Mouse (Mus musculus) intestine, postnatal 0 days (tissue): ENCODE data around the gene Zmym6. TPM values are rescaled to one million over a fixed set of nuclear protein-coding genes. Genes with fewer than 3 reads are reported as not detected.
A peak's percentile ranks its signal among the peaks of the same experiment; 100 is the strongest.

ENCODE experiments used
- ATAC-seq: fragments of 200-750 bp; cut with Nextera tagmentation; 2 replicates; pipeline ENCODE4 v1.8.0; 2017; ENCODE audit warnings: mild to moderate bottlenecking, moderate TSS enrichment, moderate library complexity
- H3K27ac ChIP-seq: fragments of 300-500 bp; sonication (generic); 2 replicates; pipeline ENCODE4 v1.5.1; 2014; ENCODE audit warnings: mild to moderate bottlenecking, low read depth, low read length, moderate library complexity
- H3K27me3 ChIP-seq: fragments of 300-500 bp; sonication (generic); replicated peaks from 2 replicates; pipeline ENCODE4 v1.6.1; 2014; ENCODE audit warnings: low read length, mixed read lengths; ENCODE audit not compliant: control insufficient read depth, insufficient read depth
- H3K36me3 ChIP-seq: fragments of 300-500 bp; sonication (generic); 2 replicates; pipeline ENCODE4 v1.6.1; 2014; ENCODE audit warnings: mild to moderate bottlenecking, moderate library complexity; ENCODE audit not compliant: control insufficient read depth, insufficient read depth
- H3K4me1 ChIP-seq: fragments of 300-500 bp; sonication (generic); replicated peaks from 2 replicates; pipeline ENCODE4 v1.6.1; 2014; ENCODE audit warnings: antibody characterized with exemption, low read length, mixed read lengths; ENCODE audit not compliant: control insufficient read depth, insufficient read depth
- H3K4me2 ChIP-seq: fragments of 300-500 bp; sonication (generic); replicated peaks from 2 replicates; pipeline ENCODE4 v1.6.1; 2014; ENCODE audit warnings: low read depth, mild to moderate bottlenecking, moderate library complexity
- H3K4me3 ChIP-seq: fragments of 300-500 bp; sonication (generic); 2 replicates; pipeline ENCODE4 v1.5.1; 2014; ENCODE audit warnings: low read depth, low read length
- H3K9ac ChIP-seq: fragments of 300-500 bp; sonication (generic); 2 replicates; pipeline ENCODE4 v1.6.1; 2014; ENCODE audit warnings: mild to moderate bottlenecking, low read depth, low read length
- H3K9me3 ChIP-seq: fragments of 300-500 bp; sonication (generic); 2 replicates; pipeline ENCODE4 v1.6.1; 2016; ENCODE audit warnings: mixed run types; ENCODE audit not compliant: control insufficient read depth
- CTCF ChIP-seq: sonication (generic); IDR thresholded peaks from 2 replicates; pipeline ENCODE4 v1.5.1; 2016; ENCODE audit warnings: low read depth, mild to moderate bottlenecking, control low read depth, antibody characterized with exemption, moderate library complexity
- WGBS: fragments of 180-500 bp; shearing (Covaris S2); extraction: QIAGEN DNeasy Blood & Tissue Kit; methylation state at CpG from one replicate; pipeline ENCODE4 v1.1.7; 2014; 5-methylcytosine and 5-hydroxymethylcytosine counted together
- polyA plus RNA-seq: library from polyadenylated mRNA; unstranded; fragments of >200 nt; fragmentation: Nextera tagmentation; extraction: Ambion mirVana; gene quantifications from 2 replicates; pipeline ENCODE4 v1.2.1, GENCODE M21; 2015

The Zmym6 gene
- polyA plus RNA-seq, 1 experiment from 2014 or later, result 5.0 TPM

- no peaks in the 10 kb centered on the region for H3K36me3 ChIP-seq
- no peak overlapping the region for H3K4me2 ChIP-seq
- TF ChIP-seq CTCF, result no peak
- H3K4me1 ChIP-seq, result peaks cover 4% of the 10 kb centered on the region; the same call in 1 of the 2 replicates
- WGBS, result 53% methylated on average over 5 of the region's 5 CpGs
- no peak overlapping the region for H3K9ac ChIP-seq
- no peak for ATAC-seq
- H3K27me3 ChIP-seq, result peaks cover 38% of the 10 kb centered on the region; the same call in 1 of the 2 replicates
- no peak overlapping the region for H3K4me3 ChIP-seq
- no peak overlapping the region for H3K27ac ChIP-seq
- H3K9me3 ChIP-seq, result no peaks in the 10 kb centered on the region
Measured at GRCm38 (mm10) chr4:127170866-127171265, 93.7 kb downstream of the Zmym6 start.

GRCm38 (mm10) chr4:127171341-127171905, 94.2 kb downstream of the Zmym6 start:
- ATAC-seq, result no peak
- WGBS, result 58% methylated on average over 4 of the region's 4 CpGs
- peaks cover 37% of the 10 kb centered on the region; the same call in 1 of the 2 replicates for H3K27me3 ChIP-seq

GRCm38 (mm10) chr4:127172119-127172518, 94.9 kb downstream of the Zmym6 start:
- 28% methylated on average over 7 of the region's 7 CpGs for WGBS
- no peak for ATAC-seq
- Histone ChIP-seq H3K36me3 (no peaks in the 10 kb centered on the region), H3K27ac (no peak overlapping the region), H3K9ac (no peak overlapping the region), H3K9me3 (no peaks in the 10 kb centered on the region), H3K27me3 (peaks cover 31% of the 10 kb centered on the region; the same call in 1 of the 2 replicates), H3K4me3 (no peak overlapping the region), H3K4me1 (peaks cover 4% of the 10 kb centered on the region; the same call in 1 of the 2 replicates), H3K4me2 (no peak overlapping the region)
- no peak for TF ChIP-seq CTCF

More at GRCm38 (mm10) chr4:127171341-127171905, 94.2 kb downstream of the Zmym6 start:
- H3K9ac ChIP-seq, result no peak overlapping the region
- H3K27ac ChIP-seq, result no peak overlapping the region
- H3K4me3 ChIP-seq, result no peak overlapping the region
- H3K9me3 ChIP-seq, result no peaks in the 10 kb centered on the region
- TF ChIP-seq CTCF, result no peak
- no peaks in the 10 kb centered on the region for H3K36me3 ChIP-seq
- H3K4me2 ChIP-seq, result no peak overlapping the region
- peaks cover 4% of the 10 kb centered on the region; the same call in 1 of the 2 replicates for H3K4me1 ChIP-seq

- Histone ChIP-seq H3K27ac (no peak overlapping the region), H3K27me3 (peaks cover 31% of the 10 kb centered on the region; the same call in 1 of the 2 replicates), H3K4me3 (no peak overlapping the region), H3K9me3 (no peaks in the 10 kb centered on the region), H3K9ac (no peak overlapping the region), H3K4me2 (no peak overlapping the region), H3K36me3 (no peaks in the 10 kb centered on the region), H3K4me1 (peaks cover 4% of the 10 kb centered on the region; the same call in 1 of the 2 replicates)
- ATAC-seq, result no peak
- WGBS, result 55% methylated on average over 4 of the region's 4 CpGs
- TF ChIP-seq CTCF, result no peak
Measured at GRCm38 (mm10) chr4:127172614-127173013, 95.4 kb downstream of the Zmym6 start.

- 0 out of 2 replicates have a peak, but pooled peaks have one; percentile 17 for TF ChIP-seq CTCF
- Histone ChIP-seq H3K27me3 (peaks cover 22% of the 10 kb centered on the region; the same call in 1 of the 2 replicates), H3K27ac (no peak overlapping the region), H3K4me2 (no peak overlapping the region), H3K36me3 (no peaks in the 10 kb centered on the region), H3K4me3 (no peak overlapping the region), H3K9me3 (no peaks in the 10 kb centered on the region), H3K4me1 (peaks cover under 1% of the 10 kb centered on the region; the same call in 1 of the 2 replicates), H3K9ac (no peak overlapping the region)
- ATAC-seq, result no peak
- WGBS, result 1% methylated on average over 8 of the region's 8 CpGs
Measured at GRCm38 (mm10) chr4:127173461-127173860, 96.3 kb downstream of the Zmym6 start.

Other genes with a start within 250 kb of the Zmym6 start
- 6.0 and 7.1 TPM in 2 replicates for gene Zmym4, start 109.2 kb upstream of the Zmym6 start, polyA plus RNA-seq
- 56.3 and 59.0 TPM in 2 replicates for gene Sfpq, start 56.1 kb upstream of the Zmym6 start, polyA plus RNA-seq
- 6.4 and 6.5 TPM in 2 replicates for gene Zmym1, start 16.2 kb upstream of the Zmym6 start, polyA plus RNA-seq
- 19.5 and 20.9 TPM in 2 replicates for gene Tmem35b, start 46.3 kb downstream of the Zmym6 start, polyA plus RNA-seq
- gene Dlgap3, start 91.8 kb downstream of the Zmym6 start, polyA plus RNA-seq, result 0.46 and 0.59 TPM in 2 replicates
- gene Smim12, start 166.4 kb downstream of the Zmym6 start, polyA plus RNA-seq, result 42.4 and 44.9 TPM in 2 replicates
- 11.4 and 13.8 TPM in 2 replicates for gene Gja4, start 236.7 kb downstream of the Zmym6 start, polyA plus RNA-seq